ENCODE assay signal across 9 mouse cellular contexts in genomic region chr11:69718661-69719060, GRCm38 (mm10). TPM values are rescaled to one million over a fixed set of nuclear protein-coding genes. Genes with fewer than 3 reads are reported as not detected.
DNase-seq lines count a peak whose midpoint lies in the region; ATAC-seq and TF ChIP-seq lines count a peak whose summit lies in the region.
"Had no signal": no experiment of that assay in that cellular context is flagged by ENCODE, and none has a peak within 500 bp of the region (broad histone marks: within the 10 kb centered on the region; RNA-seq: fewer than 3 reads in every experiment).

No protein-coding gene starts in this region.

- no peaks in the 10 kb centered on the region for H3K27me3 ChIP-seq in lung, embryonic 15.5 days
- no peaks in the 10 kb centered on the region for H3K27me3 ChIP-seq in hindbrain, embryonic 13.5 days
- no peaks in the 10 kb centered on the region for H3K27me3 ChIP-seq in liver, embryonic 16.5 days (ENCODE audit: control insufficient read depth, insufficient read depth, low read depth, low read length)

- H3K9me3 ChIP-seq in lung, embryonic 15.5 days: no peaks in the 10 kb centered on the region
- H3K9me3 ChIP-seq in hindbrain, embryonic 13.5 days: no peaks in the 10 kb centered on the region
- H3K9me3 ChIP-seq in liver, embryonic 16.5 days (replicated peaks; ENCODE audit: control insufficient read depth, low read length): no peaks in the 10 kb centered on the region

- intact Hi-C loops in gastrocnemius, adult 2 months (cut with DNase I): no loop called here

- no peak overlapping the region for H3K4me3 ChIP-seq in lung, embryonic 15.5 days
- H3K4me3 ChIP-seq in lung, adult 2 months (replicated peaks; ENCODE audit: extremely low read depth, low read depth, low read length): no peak overlapping the region
- no peak overlapping the region for H3K4me3 ChIP-seq in hindbrain, embryonic 13.5 days
- H3K4me3 ChIP-seq in liver, embryonic 16.5 days (ENCODE audit: low read depth, low read length): peak overlapping the region; percentile 1; the same call in 1 of the 2 replicates
- H3K4me3 ChIP-seq in gastrocnemius, adult 2 months: no peak overlapping the region
- H3K4me3 ChIP-seq: left cerebral cortex, adult 2 months had no signal

- H3K4me1 ChIP-seq in lung, embryonic 15.5 days: peaks cover 10% of the 10 kb centered on the region
- peaks cover 3% of the 10 kb centered on the region; the same call in 1 of the 2 replicates for H3K4me1 ChIP-seq in lung, adult 2 months (ENCODE audit: control insufficient read depth, insufficient read depth, low read length)
- 0 out of 2 replicates have a peak, but pooled peaks cover 3% of the 10 kb centered on the region for H3K4me1 ChIP-seq in hindbrain, embryonic 13.5 days (replicated peaks)
- H3K4me1 ChIP-seq in liver, embryonic 16.5 days (ENCODE audit: control insufficient read depth, low read depth, low read length): peaks cover 27% of the 10 kb centered on the region

- no peak overlapping the region for H3K27ac ChIP-seq in lung, embryonic 15.5 days
- no peak overlapping the region for H3K27ac ChIP-seq in hindbrain, embryonic 13.5 days
- peak overlapping the region; percentile 62 for H3K27ac ChIP-seq in liver, embryonic 16.5 days (ENCODE audit: low read length)
- H3K27ac ChIP-seq in gastrocnemius, adult 2 months: no peak overlapping the region
- H3K27ac ChIP-seq: left cerebral cortex, adult 2 months had no signal

- H3K36me3 ChIP-seq in lung, embryonic 15.5 days: no peaks in the 10 kb centered on the region
- H3K36me3 ChIP-seq in hindbrain, embryonic 13.5 days: no peaks in the 10 kb centered on the region
- no peaks in the 10 kb centered on the region for H3K36me3 ChIP-seq in liver, embryonic 16.5 days (ENCODE audit: control insufficient read depth, insufficient read depth)

- H3K9ac ChIP-seq in lung, embryonic 15.5 days: no peak overlapping the region
- peak overlapping the region; percentile 36; the same call in 1 of the 2 replicates for H3K9ac ChIP-seq in hindbrain, embryonic 13.5 days
- peak overlapping the region; percentile 15 for H3K9ac ChIP-seq in liver, embryonic 16.5 days (ENCODE audit: low read depth, low read length)

- TF ChIP-seq CTCF in lung, adult 2 months (IDR thresholded peaks at IDR 0.05; ENCODE audit: insufficient read depth, low read length): no peak
- TF ChIP-seq CTCF in gastrocnemius, adult 2 months (IDR thresholded peaks at IDR 0.05): no peak

- DNase-seq in lung, adult 2 months: no peak
- DNase-seq in embryo, embryonic 10.5 days (ENCODE audit: low spot score): peak; percentile 38
- DNase-seq in gastrocnemius, adult 2 months: no peak
- no peak for DNase-seq in adrenal gland, postnatal 25 days
- DNase-seq: cerebellum, postnatal 25 days had no signal

- H3K4me2 ChIP-seq in lung, embryonic 15.5 days: peak overlapping the region; percentile 2; the same call in 1 of the 2 replicates
- no peak overlapping the region for H3K4me2 ChIP-seq in hindbrain, embryonic 13.5 days
- peak overlapping the region; percentile 40 for H3K4me2 ChIP-seq in liver, embryonic 16.5 days (ENCODE audit: low read depth, low read length)

- no peak for TF ChIP-seq POLR2A in lung, adult 2 months (IDR thresholded peaks at IDR 0.05; ENCODE audit: borderline replicate concordance, extremely low read depth, low read depth, low read length)

- ATAC-seq in lung, embryonic 15.5 days (ENCODE audit: borderline replicate concordance, extremely low read depth, low FRiP score, low TSS enrichment): no peak
- no peak for ATAC-seq in hindbrain, embryonic 13.5 days (ENCODE audit: low FRiP score)
- peak; percentile 92 for ATAC-seq in liver, embryonic 16.5 days (ENCODE audit: low read depth)

- 28% methylated on average over 15 of the region's 15 CpGs for WGBS in lung, embryonic 15.5 days
- WGBS in lung, adult 2 months: 42% methylated on average over 15 of the region's 15 CpGs
- 24% methylated on average over 15 of the region's 15 CpGs for WGBS in hindbrain, embryonic 13.5 days
- 16% methylated on average over 15 of the region's 15 CpGs for WGBS in liver, embryonic 16.5 days (ENCODE audit: insufficient replicate concordance)

RNA-seq across cellular contexts. Expression of gene Tnfsfm13, which starts 22.8 kb away (rescaled TPM):
- 4.3 and 5.9 TPM in 2 replicates for polyA plus RNA-seq in lung, embryonic 15.5 days (2015; fragmentation: Nextera tagmentation; extraction: Ambion mirVana)
- polyA plus RNA-seq in lung, adult 2 months (2012; rRNA removed): 12.7 and 20.0 TPM in 2 replicates
- polyA plus RNA-seq in hindbrain, embryonic 13.5 days (2015; fragmentation: Nextera tagmentation; extraction: Ambion mirVana): 0.98 and 1.2 TPM in 2 replicates
- 0.95 and 1.1 TPM in 2 replicates for polyA plus RNA-seq in liver, embryonic 16.5 days (2015; fragmentation: Nextera tagmentation; extraction: Ambion mirVana)
- 1 to 10 TPM; 1.2 to 1.9 TPM for total RNA-seq in gastrocnemius, adult 2 months (2021)
- 3.8 and 4.6 TPM in 2 replicates for total RNA-seq in adrenal gland, postnatal 25 days (2021)

RNA-seq across cellular contexts. Expression of gene Tnfsf12, which starts 23.0 kb away (rescaled TPM):
- 8.3 and 8.9 TPM in 2 replicates for polyA plus RNA-seq in lung, embryonic 15.5 days (2015; fragmentation: Nextera tagmentation; extraction: Ambion mirVana)
- polyA plus RNA-seq in lung, adult 2 months (2012; rRNA removed): 84.2 and 98.8 TPM in 2 replicates
- 1.8 and 3.6 TPM in 2 replicates for polyA plus RNA-seq in hindbrain, embryonic 13.5 days (2015; fragmentation: Nextera tagmentation; extraction: Ambion mirVana)
- 2.5 and 2.8 TPM in 2 replicates for polyA plus RNA-seq in liver, embryonic 16.5 days (2015; fragmentation: Nextera tagmentation; extraction: Ambion mirVana)
- total RNA-seq in gastrocnemius, adult 2 months (2021): 10 to 100 TPM in 1 of 2 experiments, 1 to 10 TPM in 1; 6.5 to 10.6 TPM
- total RNA-seq in adrenal gland, postnatal 25 days (2021): 16.6 and 25.6 TPM in 2 replicates

RNA-seq across cellular contexts. Expression of gene Tnfsf13, which starts 33.1 kb away (rescaled TPM):
- 1.0 and 1.1 TPM in 2 replicates for polyA plus RNA-seq in lung, embryonic 15.5 days (2015; fragmentation: Nextera tagmentation; extraction: Ambion mirVana)
- polyA plus RNA-seq in lung, adult 2 months (2012; rRNA removed): 16.2 and 21.3 TPM in 2 replicates
- polyA plus RNA-seq in hindbrain, embryonic 13.5 days (2015; fragmentation: Nextera tagmentation; extraction: Ambion mirVana): 0.36 and 0.53 TPM in 2 replicates
- polyA plus RNA-seq in liver, embryonic 16.5 days (2015; fragmentation: Nextera tagmentation; extraction: Ambion mirVana): 0.17 and 0.40 TPM in 2 replicates
- 1 to 10 TPM in 1 of 2 experiments, under 1 TPM in 1; 0.64 to 1.1 TPM for total RNA-seq in gastrocnemius, adult 2 months (2021)
- 3.8 and 4.1 TPM in 2 replicates for total RNA-seq in adrenal gland, postnatal 25 days (2021)

RNA-seq across cellular contexts. Expression of gene Senp3, which starts 36.8 kb away (rescaled TPM):
- polyA plus RNA-seq in lung, embryonic 15.5 days (2015; fragmentation: Nextera tagmentation; extraction: Ambion mirVana): 72.5 and 81.1 TPM in 2 replicates
- 43.6 and 55.0 TPM in 2 replicates for polyA plus RNA-seq in lung, adult 2 months (2012; rRNA removed)
- polyA plus RNA-seq in hindbrain, embryonic 13.5 days (2015; fragmentation: Nextera tagmentation; extraction: Ambion mirVana): 94.7 and 95.9 TPM in 2 replicates
- polyA plus RNA-seq in liver, embryonic 16.5 days (2015; fragmentation: Nextera tagmentation; extraction: Ambion mirVana): 22.7 and 24.9 TPM in 2 replicates
- 10 to 100 TPM; 25.4 to 28.1 TPM for total RNA-seq in gastrocnemius, adult 2 months (2021)
- total RNA-seq in adrenal gland, postnatal 25 days (2021): 91.6 and 91.8 TPM in 2 replicates

RNA-seq across cellular contexts. Expression of gene Polr2a, which starts 39.8 kb away (rescaled TPM):
- polyA plus RNA-seq in lung, embryonic 15.5 days (2015; fragmentation: Nextera tagmentation; extraction: Ambion mirVana): 26.7 and 31.6 TPM in 2 replicates
- polyA plus RNA-seq in lung, adult 2 months (2012; rRNA removed): 32.0 and 51.1 TPM in 2 replicates
- polyA plus RNA-seq in hindbrain, embryonic 13.5 days (2015; fragmentation: Nextera tagmentation; extraction: Ambion mirVana): 18.8 and 20.4 TPM in 2 replicates
- 11.1 and 11.9 TPM in 2 replicates for polyA plus RNA-seq in liver, embryonic 16.5 days (2015; fragmentation: Nextera tagmentation; extraction: Ambion mirVana)
- total RNA-seq in gastrocnemius, adult 2 months (2021): 10 to 100 TPM; 26.9 to 35.4 TPM
- total RNA-seq in adrenal gland, postnatal 25 days (2021): 98.5 and 101 TPM in 2 replicates
